Mouse (Mus musculus): ENCODE data around the gene Srp9. TPM values are rescaled to one million over a fixed set of nuclear protein-coding genes. Genes with fewer than 3 reads are reported as not detected.

Gene Srp9
- total RNA-seq, 2 experiments from 2014 or later = 60.0 to 68.5 TPM

DNA sequence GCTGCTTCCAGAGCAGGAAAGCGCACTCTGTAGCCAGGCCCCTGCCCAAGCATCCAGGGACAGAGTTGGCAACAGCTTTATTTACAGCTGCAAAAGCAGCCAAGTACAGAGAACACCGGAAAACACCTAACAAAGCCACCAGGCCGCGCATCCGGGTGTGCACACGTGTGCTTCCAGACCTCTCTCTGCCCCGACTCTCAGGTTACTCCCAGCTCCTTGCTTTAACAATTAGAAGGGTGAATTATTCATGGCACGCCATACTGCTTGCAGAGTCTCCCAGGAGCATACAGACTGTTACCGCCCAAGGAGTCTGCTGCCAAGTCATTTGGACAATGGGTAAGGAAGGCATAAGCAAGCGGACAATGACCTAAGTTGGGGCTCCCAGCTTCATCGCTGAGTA lies 21.1 kb upstream of the Srp9 start:
- no peak for DNase-seq (ENCODE audit: low spot score in 2 of 2)

DNA sequence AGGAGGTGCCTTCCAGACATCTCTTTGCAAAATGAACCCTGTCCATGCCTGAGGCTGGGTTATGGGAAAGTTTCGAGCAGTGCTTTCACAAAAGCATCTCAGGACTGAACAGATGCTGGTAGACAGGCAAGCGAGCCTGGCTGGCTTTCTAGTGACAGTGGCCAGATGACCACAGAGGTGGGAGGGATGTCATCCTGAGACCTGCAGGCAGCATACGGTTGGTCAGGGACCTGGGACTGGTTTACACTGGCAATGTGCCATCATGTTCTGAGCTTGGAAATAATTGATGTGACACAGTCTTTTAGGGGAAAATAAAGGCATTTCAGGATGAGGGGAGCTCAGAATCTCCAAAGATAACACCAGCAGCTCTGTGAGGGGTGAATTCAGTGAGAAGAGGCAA lies 19.5 kb upstream of the Srp9 start:
- DNase-seq (ENCODE audit: low spot score in 2 of 2) = no peak

DNA sequence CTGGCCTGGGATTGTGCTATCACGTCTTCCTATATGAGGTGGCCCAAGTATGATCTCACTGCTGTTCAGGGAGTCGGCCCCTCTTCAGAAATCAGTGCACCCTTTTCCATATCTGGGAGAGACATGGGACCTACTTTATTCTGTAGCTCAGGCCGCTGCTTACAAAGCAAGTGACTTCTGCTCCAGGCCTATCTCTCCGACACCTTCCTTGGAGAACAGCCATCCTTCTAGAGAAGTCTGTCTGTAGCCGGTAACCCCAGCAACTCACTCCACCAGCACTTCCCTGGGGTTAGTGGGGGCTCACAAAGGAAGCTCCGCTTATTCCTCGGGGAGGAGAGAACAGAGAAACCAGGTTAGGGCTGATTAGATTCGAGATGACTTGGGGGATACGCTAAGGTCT lies 17.3 kb upstream of the Srp9 start:
- no peak for DNase-seq (ENCODE audit: low spot score in 2 of 2)

DNA sequence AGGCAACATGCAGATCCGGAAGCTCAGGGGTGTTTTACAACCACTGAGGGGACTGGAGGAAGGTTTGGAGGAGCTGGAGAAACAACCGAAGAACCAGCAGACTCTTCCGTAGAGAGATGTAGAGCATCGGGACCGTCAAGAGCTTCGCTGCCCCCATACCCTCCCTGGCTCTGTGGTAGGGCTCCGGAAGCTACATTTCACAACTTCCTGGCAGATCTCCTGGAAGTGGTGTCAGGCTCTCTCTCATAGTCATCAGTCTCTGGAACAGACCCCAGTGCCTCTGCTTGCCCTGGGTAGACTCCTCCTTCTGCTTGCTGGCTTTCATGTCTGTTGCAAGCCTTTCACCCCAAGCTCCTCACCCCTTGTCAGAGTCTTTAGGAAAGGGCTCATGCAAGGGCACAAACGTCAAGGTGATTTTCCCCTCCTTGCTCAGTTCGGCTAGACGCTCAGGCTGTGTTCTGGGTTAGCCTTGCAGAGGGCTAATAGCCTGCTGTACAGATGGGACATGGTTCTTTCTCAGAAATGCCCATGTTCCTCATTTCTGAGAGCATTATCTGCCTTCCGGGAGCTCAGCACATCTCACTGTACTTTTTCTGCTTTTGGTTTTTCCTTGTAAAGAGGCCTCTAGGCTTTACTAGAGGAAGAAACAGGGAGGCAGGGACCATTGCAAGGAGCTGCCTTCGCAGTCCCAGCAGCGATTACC lies 16.0 kb upstream of the Srp9 start:
- no peak for DNase-seq (ENCODE audit: low spot score in 2 of 2)

DNA sequence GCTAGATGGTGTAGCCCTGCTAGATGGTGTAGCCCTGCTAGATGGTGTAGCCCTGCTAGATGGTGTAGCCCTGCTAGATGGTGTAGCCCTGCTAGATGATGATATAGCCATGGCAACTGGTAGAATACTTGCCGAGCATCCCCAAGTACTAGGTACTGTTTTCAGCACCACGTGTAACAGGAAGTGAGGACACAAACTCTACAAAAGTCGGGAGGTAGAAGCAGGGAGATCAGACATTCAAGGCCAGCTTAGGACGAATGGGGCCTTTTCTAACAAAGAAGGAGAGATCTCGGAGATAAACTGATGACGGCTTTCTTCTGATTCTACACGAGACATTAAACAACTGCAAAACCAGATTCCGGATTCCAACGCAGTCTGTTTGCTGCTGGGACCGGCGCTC lies 14.4 kb upstream of the Srp9 start:
- no peak for DNase-seq (ENCODE audit: low spot score in 2 of 2)

DNA sequence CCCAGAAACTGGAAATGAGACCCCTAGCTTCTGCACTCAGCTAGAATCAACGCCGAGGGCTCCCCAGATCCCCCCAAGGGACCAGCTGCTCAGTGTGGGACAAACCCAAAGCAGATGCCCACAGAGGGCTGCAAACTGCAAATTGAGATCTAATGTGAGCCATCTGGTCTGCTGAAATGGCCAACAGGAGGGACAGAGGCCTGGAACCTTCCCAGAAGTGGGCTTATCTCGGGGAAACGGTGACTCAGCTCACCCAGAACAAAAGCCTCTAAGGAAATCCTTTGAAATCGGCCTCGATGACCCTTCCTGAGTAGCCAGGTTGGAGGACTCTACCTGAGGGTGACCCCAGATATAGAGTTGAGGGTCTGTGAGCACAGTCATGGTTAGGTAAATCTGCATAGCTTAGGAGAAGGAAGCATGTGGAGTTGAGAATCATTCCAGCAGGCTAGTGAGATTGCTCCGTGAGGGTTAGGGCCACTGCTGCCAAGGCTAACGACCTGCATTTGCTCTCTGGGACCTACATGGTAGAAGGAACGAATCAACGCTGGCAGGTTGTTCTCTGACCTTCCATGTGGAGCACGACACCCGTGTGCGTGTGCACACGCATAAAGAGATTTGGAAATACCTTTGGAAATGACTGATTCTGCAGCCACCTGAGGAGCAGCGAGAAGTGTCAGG lies 13.7 kb upstream of the Srp9 start:
- no peak for DNase-seq (ENCODE audit: low spot score in 2 of 2)

DNA sequence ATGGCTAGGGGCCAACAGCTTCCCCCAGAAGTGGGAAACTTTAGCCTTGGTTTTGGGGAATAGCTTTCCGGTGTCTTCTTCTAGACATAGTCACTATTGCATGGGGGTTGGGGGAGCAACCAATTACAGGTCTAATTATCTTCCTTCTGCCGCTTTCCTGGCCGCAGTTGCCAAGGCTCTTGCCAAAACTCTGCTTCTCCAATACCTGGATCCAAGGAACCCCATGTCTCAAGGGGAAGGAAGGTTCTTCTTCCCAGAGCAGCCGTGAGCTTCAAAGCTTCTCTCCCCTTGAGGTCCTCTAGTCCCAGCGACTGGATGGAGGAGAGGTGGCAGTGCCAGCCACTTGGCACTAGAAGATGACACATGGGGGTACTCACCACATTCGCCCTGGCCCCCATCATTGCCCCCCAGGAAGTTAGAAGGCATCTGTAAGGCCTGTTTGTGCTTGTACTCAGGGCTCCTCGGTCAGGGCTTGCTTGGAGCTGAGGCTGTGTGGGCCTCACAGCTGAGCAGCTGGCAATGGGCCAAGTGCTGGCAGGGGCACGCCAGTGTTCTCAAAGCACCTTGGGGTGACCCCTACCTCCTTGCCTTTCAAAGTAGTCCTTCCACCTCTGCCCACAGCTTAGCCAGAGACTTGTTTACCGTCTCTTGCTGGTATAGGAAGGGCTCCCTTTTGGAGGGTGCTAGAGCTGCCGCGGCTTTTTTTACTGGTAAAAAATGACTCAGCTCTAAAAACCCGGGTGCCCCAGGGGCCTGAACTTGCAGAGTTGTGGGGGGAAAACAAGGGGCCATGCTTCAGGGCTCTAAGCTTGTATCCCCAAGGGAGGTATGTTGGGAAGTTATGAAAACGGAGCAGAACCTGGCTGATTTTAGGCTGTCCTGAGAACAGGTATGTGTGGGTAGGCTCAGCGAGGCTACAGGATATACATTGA lies 12.9 kb upstream of the Srp9 start:
- DNase-seq (ENCODE audit: low spot score in 2 of 2) = no peak

DNA sequence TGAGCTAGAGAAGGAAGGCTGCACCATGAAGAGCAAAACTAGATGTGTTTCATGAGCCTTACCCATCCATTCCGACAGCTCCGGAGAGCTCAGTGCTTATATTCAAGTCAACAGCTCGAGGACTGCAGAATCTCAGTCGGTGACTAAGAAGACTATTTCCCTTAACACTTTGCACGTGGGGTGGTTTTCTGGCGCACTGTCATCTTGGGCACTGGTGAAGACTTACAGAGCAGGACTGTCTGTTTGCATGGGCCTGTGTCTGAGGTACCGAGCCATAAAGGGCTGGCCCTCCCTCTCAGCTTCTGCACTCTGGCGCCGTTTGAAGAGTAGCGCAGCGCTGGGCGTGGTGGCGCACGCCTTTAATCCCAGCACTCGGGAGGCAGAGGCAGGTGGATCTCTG lies 12.2 kb upstream of the Srp9 start:
- DNase-seq (ENCODE audit: low spot score in 2 of 2) = no peak

DNA sequence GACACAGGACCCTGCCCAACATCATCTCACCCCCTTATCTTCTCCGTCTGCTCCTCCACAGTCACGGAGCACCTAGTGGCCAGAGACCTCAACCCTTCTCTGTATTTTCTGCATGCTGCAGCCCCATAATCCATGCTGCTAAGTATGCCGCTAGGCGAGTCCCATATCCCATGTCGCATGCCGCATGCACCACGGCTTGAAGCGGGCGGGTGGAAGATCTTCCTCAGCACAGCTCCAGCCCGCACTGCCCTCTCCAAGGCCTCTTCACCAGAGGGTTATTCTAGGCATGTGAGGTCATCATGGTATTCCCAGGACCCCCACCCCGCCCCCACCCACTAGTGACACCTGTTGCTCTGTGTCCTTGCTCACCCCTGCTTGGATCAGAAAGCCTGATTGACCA lies 11.4 kb upstream of the Srp9 start:
- DNase-seq (ENCODE audit: low spot score in 2 of 2) = no peak

DNA sequence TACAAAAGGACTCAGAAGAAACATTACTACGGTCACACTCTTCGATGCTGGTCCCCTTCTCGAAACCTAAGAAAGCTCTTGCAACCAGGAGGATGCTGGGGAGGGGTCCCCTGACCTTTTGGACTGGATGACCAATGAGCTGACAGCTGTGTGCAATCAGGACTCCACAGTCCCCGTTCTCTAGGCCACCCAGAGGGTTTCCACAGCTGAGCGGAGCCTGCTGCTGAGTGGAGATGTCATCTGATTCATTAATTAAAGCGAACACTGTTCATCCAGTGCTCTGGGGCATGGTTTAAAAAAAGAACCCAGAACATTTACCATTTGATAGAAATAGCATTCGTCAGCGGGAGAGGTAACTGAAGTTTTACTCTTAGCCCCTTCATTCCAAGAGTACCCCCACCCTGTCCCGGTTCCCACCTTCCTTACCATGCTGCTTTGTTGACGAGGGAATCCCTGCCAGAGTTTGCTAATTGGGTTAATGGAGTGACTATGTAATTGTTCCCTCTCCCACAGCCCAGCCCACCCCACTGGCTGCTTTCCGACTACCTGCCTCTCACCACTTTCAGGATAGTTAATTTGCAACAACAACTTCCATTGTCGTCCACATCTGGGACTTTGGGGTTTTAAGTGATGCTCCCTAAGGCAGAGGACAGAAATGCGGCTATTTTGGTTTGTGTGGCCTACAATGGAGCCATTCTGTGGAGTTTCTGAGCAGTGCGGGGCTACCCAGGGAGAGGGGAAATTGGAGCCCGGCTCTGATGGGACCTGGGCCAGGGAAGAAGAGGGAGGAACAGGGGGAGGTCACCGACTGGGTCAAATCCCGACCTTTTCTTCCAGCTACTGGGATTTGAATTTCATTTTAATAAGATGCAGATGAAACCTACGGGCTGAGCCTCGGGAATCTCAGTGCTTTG lies 10.7 kb upstream of the Srp9 start:
- no peak for DNase-seq (ENCODE audit: low spot score in 2 of 2)

DNA sequence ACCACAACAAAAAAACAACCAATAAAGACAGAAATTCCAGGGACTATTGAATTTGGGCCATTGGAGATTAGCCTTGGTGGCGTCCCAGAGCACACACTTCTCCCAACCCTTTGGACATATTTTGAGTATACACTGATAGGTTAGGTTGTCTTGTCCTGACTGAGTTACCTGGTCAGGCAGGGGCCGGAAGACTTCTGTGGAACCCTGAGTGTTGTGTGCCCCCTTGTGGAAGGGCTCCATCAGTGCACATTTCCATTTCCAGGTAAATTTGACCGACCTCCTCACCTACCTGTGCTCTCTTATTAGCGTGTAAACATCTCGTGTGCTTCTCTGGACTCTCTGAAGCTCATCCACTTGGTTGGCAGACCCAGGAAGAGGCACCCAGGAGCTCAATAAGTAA lies 9.3 kb upstream of the Srp9 start:
- DNase-seq (ENCODE audit: low spot score in 2 of 2) = no peak

DNA sequence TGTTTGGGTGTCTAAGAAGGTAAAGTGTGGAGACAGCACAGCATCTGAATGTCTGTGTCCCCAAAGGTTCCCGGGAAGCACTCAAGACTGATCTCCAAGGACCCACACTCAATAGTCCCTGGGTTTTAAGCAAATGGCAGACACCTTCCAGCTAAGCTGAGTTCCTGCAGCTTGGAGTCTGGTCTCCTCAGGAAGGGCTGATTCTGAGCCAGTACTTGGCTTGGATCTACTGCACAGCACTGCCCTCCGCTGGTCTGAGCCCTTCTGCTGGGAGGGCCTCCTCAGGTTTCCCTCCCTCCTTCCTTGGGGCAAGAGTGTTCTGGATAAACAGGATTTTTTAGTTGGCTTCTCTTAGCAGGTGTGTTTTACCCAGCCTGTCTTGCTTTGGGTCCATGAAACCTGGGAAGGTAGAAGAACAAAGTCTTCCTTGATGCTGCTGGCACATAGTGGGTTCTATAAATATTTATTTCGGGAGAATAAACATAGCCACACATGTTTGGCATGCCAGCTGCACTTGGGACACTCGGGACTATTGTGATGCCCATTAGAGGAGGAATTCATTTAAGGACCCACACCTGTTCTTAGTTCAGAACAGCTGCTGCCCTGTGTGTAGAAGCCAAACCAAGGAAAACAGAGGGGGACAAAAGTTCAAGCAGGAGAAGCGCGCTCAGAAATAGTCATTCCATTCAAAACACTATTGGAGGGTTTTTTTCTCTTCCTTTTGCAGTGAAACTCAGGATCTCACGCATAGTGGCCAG lies 8.7 kb upstream of the Srp9 start:
- DNase-seq (ENCODE audit: low spot score in 2 of 2) = no peak

DNA sequence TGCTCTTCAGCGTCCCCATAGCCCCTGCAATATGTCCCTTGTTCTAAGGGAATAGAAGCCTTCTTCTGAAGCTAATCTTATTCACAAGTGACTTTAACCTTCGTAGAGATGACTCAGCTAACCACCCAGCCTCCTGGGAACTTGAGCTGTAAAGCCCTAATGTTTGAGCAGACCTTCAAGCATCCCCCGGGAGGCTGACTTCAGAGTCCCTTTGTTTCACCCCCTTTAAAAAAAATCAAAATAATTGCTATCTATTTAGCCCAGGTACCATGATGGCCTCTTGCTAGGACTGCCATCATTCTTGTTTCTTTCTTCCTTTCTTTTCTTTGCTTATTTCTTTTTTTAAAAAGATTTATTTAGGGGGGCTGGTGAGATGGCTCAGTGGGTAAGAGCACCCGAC lies 2.1 kb upstream of the Srp9 start:
- DNase-seq (ENCODE audit: low spot score in 2 of 2) = no peak

DNA sequence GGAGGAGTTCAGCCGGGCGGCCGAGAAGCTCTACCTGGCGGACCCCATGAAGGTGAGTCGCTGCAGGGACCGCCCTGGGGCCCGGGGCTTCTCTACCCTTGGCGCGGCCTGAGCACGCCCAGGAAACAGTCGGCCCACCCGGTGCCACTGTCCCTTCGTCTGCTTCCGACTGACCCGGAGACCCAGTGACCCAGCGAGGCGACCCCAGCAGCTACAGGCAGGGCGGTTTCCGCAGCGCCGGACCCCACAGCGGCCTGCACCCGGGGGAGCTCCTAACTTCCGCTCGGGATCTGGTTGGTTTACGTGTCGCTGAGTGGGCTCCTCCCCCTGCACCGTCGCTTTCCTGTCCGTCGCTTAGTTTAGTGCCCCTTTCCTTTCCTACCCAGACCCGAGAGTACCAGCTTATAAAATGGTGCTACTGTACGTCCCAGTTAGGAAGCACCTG lies 409 bp downstream of the Srp9 start:
- DNase-seq (ENCODE audit: low spot score in 2 of 2) = peak; percentile 67 to 75

DNA sequence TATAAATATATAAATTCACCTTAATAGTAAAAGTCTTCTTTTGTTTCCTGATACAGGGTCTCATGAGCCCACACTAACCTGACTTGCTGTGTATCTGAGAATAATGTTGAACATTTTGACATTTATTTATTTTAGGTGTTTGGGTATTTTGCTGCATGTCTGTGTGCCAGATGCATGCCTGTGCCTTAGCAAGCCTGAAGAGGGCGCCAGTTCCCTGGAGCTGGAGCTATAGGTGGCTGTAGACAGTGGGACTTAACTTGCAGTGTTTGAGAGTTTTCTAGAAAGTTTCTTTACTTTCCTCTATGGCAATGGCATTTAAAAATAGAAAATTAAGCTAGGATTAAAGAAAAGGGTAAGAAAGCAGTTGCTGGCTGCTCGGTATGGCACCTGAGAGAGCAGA lies 6.3 kb downstream of the Srp9 start:
- DNase-seq (ENCODE audit: low spot score in 2 of 2) = no peak

DNA sequence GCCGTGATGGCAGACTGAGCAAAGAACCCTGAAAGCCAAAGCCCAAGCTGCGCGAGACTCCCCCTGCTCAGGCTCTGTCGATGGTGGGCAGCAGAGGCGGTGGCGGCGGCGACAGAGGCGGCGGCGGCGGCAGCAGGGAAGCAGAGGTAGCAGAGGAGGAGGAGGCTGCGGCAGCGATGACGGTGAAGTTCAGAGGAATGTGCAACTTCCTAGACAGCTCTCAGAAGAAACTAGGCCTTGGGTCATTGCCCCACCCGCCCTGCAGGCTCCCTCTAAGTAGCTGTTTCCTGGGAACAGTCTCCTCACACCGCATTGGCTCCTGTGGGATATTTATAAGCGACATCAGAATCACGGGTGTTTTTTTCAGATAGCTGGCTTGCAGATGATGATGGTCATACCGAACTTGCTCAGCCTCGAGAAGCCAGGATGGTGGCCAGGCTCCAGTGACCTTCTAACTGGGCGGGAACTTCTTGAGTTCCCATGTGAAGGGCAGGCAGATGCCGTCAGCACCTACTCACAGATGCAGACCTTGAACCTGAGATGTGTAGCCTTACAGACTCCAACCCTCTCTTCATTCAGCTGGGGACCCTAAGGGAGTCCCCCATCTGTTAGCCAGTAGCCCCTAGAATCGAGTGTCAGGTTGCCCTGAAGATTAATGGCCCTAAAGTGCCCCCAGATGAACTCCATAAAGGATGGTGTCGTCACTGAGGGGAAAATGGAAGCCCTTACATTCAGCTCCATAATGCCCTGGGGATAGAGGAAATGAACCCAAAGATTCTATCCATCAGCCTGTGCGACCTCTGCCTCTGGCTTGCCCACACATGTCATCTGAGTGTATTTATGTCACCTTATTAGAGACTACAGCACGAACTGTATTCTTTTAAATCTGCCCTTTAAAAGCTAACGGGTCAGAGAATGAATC lies 12.9 kb downstream of the Srp9 start:
- no peak for DNase-seq (ENCODE audit: low spot score in 2 of 2)

DNA sequence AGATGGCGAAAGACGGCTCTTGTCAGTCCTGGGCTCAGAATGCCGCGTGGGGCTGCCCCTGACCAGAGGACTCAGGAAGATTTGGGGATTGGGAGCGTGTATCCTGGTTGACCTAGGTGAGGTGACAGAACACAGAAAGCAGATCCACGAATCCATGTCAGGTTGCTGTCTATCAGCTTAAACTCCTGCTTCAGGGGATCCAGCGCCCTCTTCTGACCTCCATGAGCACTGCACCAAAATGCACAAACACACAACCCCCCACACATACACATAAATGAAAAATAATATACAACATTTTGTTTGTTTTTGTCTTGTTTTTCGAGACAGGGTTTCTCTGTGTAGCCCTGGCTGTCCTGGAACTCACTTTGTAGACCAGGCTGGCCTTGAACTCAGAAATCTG lies 13.6 kb downstream of the Srp9 start:
- no peak for DNase-seq (ENCODE audit: low spot score in 2 of 2)

DNA sequence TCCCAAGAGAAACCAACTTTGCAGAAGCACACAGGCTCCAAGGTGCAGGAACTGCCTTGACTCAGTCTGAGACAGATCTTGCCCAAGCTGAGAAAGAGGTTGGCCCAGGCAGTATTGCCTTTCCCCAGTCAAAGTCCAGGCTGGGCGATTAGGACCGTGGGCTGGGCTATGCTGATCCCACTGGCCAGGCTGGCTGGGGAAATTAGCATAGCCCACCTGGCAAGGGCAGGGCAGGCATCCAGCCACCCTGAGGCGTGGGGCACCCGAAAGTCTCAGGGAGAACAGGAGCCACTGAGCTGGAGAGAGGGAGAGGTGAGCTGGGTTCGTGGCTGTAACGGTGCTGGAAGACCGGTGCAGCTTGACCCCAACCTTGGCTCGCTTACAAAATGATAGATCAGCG lies 15.4 kb downstream of the Srp9 start:
- no peak for DNase-seq (ENCODE audit: low spot score in 2 of 2)

DNA sequence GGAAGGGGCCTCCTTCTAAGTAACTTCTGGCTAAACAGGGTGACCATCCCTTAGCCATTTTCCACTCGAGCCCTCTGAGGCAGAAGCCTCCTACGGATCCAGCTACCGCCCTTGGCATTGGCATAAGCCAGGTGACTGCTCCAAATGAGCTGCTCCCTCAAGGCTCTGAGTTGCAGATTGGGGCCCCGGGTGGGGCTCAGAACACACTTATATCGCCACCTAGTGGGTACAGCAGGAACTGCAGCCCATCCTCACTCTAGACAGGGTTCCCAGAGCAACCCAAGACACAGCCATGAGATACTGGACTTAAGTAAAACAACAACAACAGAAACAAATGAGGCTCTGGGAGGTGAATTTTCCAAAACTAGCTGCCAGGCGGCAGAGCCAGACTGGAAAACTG lies 15.8 kb downstream of the Srp9 start:
- DNase-seq (ENCODE audit: low spot score in 2 of 2) = peak; percentile 64 to 67

Data from adrenal gland, postnatal 4 days (tissue).